Mouse (Mus musculus) CH12.LX (cell line): ENCODE measurements around the gene Prcc. TPM values are rescaled to one million over a fixed set of nuclear protein-coding genes. Genes with fewer than 3 reads are reported as not detected.

ENCODE experiments used
- DNase-seq: peaks from one replicate; pipeline ENCODE4 v3.0.0-alpha.2; 2013; ENCODE audit errors: extremely low read depth
- H3K27ac ChIP-seq: 2 replicates; pipeline ENCODE4 v1.5.1; 2012; ENCODE audit warnings: low read depth, mild to moderate bottlenecking, control low read depth, moderate library complexity; ENCODE audit not compliant: insufficient read depth
- H3K27me3 ChIP-seq: replicated peaks from 2 replicates; pipeline ENCODE3; 2012; ENCODE audit warnings: inconsistent platforms
- H3K36me3 ChIP-seq, 2 experiments: replicated peaks in 1 of 2; 2 replicates each; pipeline versions ENCODE3 to v1.6.1; 2012; ENCODE audit warnings: inconsistent platforms in 1 of 2, low read length in 1 of 2, mild to moderate bottlenecking in 1 of 2, mixed read lengths in 1 of 2, moderate library complexity in 1 of 2; ENCODE audit not compliant: control insufficient read depth in 1 of 2, insufficient read depth in 1 of 2
- H3K4me1 ChIP-seq, 2 experiments: 2 replicates each; pipeline ENCODE4 v1.6.1; 2012; ENCODE audit warnings: inconsistent platforms in 1 of 2, moderate library complexity in 1 of 2; ENCODE audit not compliant: insufficient read depth in 2 of 2, control insufficient read depth in 1 of 2
- H3K4me2 ChIP-seq: 2 replicates; pipeline ENCODE4 v1.6.1; 2012; ENCODE audit warnings: low read depth, mild to moderate bottlenecking, control low read depth; ENCODE audit not compliant: poor library complexity, insufficient read depth, severe bottlenecking
- H3K4me3 ChIP-seq, 3 experiments: fragments of 150-350 bp in 1 of 3; sonication (generic) in 1 of 3; replicated peaks in 1 of 3; 2 replicates each; pipeline versions ENCODE3 to v1.5.1; 2011 to 2012; ENCODE audit warnings: low read depth in 2 of 3, low read length in 2 of 3, mild to moderate bottlenecking in 2 of 3, moderate library complexity in 2 of 3, control low read depth in 1 of 3, improper control_type of control experiment in 1 of 3, inconsistent platforms in 1 of 3, mixed read lengths in 1 of 3; ENCODE audit not compliant: poor library complexity in 1 of 3
- H3K79me2 ChIP-seq: replicated peaks from 2 replicates; pipeline ENCODE4 v1.6.1; 2012; ENCODE audit warnings: mild to moderate bottlenecking, moderate library complexity; ENCODE audit not compliant: control insufficient read depth, poor library complexity, insufficient read depth, severe bottlenecking; ENCODE audit errors: extremely low read depth
- H3K9ac ChIP-seq: 2 replicates; pipeline ENCODE4 v1.6.1; 2012; ENCODE audit warnings: low read depth, mild to moderate bottlenecking, control low read depth, moderate library complexity; ENCODE audit not compliant: insufficient read depth
- H3K9me3 ChIP-seq: replicated peaks from 2 replicates; pipeline ENCODE3; 2012; ENCODE audit warnings: low read length, inconsistent platforms, mixed read lengths
- BHLHE40 ChIP-seq: IDR thresholded peaks from 2 replicates; pipeline ENCODE4 v1.6.1; 2011; ENCODE audit warnings: mild to moderate bottlenecking, low read depth, low read length, improper control_type of control experiment
- CHD1 ChIP-seq: IDR thresholded peaks from 2 replicates; pipeline ENCODE4 v1.6.1; 2012; ENCODE audit warnings: low read depth, low read length, improper control_type of control experiment, inconsistent platforms
- CTCF ChIP-seq, 2 experiments: IDR thresholded peaks in 1 of 2; conservative IDR thresholded peaks in 1 of 2; 2 replicates each; pipeline ENCODE4 v1.5.1; 2011 to 2012; ENCODE audit warnings: low read depth in 2 of 2, low read length in 2 of 2, improper control_type of control experiment in 1 of 2, inconsistent platforms in 1 of 2, mild to moderate bottlenecking in 1 of 2, moderate library complexity in 1 of 2
- E2F4 ChIP-seq: IDR thresholded peaks from 2 replicates; pipeline ENCODE4 v1.6.1; 2011; ENCODE audit warnings: low read depth, low read length, improper control_type of control experiment; ENCODE audit not compliant: insufficient replicate concordance
- EP300 ChIP-seq: IDR thresholded peaks from 2 replicates; pipeline ENCODE4 v1.6.1; 2011; ENCODE audit warnings: low read length, improper control_type of control experiment
- ETS1 ChIP-seq: conservative IDR thresholded peaks from 2 replicates; pipeline ENCODE4 v1.6.1; 2012; ENCODE audit warnings: low read depth, mild to moderate bottlenecking, inconsistent platforms, low read length, improper control_type of control experiment, moderate library complexity
- HCFC1 ChIP-seq: IDR thresholded peaks from 2 replicates; pipeline ENCODE4 v1.6.1; 2012; ENCODE audit warnings: low read depth, mild to moderate bottlenecking, inconsistent platforms, low read length, improper control_type of control experiment
- IRF4 ChIP-seq: IDR thresholded peaks from 2 replicates; pipeline ENCODE4 v1.6.1; 2014; ENCODE audit warnings: low read depth, mild to moderate bottlenecking, inconsistent platforms, low read length, improper control_type of control experiment
- JUND ChIP-seq: conservative IDR thresholded peaks from 2 replicates; pipeline ENCODE4 v1.6.1; 2011; ENCODE audit warnings: low read depth, low read length, improper control_type of control experiment
- MAFK ChIP-seq: IDR thresholded peaks from 2 replicates; pipeline ENCODE4 v1.6.1; 2011; ENCODE audit warnings: low read length, improper control_type of control experiment; ENCODE audit not compliant: insufficient replicate concordance
- MAX ChIP-seq: IDR thresholded peaks from 2 replicates; pipeline ENCODE4 v1.6.1; 2011; ENCODE audit warnings: low read length, improper control_type of control experiment
- MAZ ChIP-seq: IDR thresholded peaks from 2 replicates; pipeline ENCODE4 v1.6.1; 2012; ENCODE audit warnings: low read depth, mild to moderate bottlenecking, inconsistent platforms, low read length, improper control_type of control experiment, moderate library complexity
- MYC ChIP-seq: IDR thresholded peaks from 2 replicates; pipeline ENCODE4 v1.6.1; 2011; ENCODE audit warnings: low read depth, mild to moderate bottlenecking, improper control_type of control experiment, low read length
- NRF1 ChIP-seq: IDR thresholded peaks from 2 replicates; pipeline ENCODE4 v1.6.1; 2014; ENCODE audit warnings: low read depth, mild to moderate bottlenecking, inconsistent platforms, low read length, improper control_type of control experiment, moderate library complexity
- POLR2A ChIP-seq: IDR thresholded peaks from 2 replicates; pipeline ENCODE4 v1.6.1; 2011; ENCODE audit warnings: low read depth, mild to moderate bottlenecking, improper control_type of control experiment, low read length
- RCOR1 ChIP-seq: conservative IDR thresholded peaks from 2 replicates; pipeline ENCODE4 v1.6.1; 2012; ENCODE audit warnings: low read depth, mild to moderate bottlenecking, inconsistent platforms, low read length, improper control_type of control experiment
- SIN3A ChIP-seq: IDR thresholded peaks from 2 replicates; pipeline ENCODE4 v1.6.1; 2012; ENCODE audit warnings: low read length, improper control_type of control experiment, inconsistent platforms
- SMC3 ChIP-seq: IDR thresholded peaks from 2 replicates; pipeline ENCODE4 v1.6.1; 2011; ENCODE audit warnings: low read depth, low read length, improper control_type of control experiment
- TBP ChIP-seq: conservative IDR thresholded peaks from 2 replicates; pipeline ENCODE4 v1.6.1; 2011; ENCODE audit warnings: low read depth, low read length, improper control_type of control experiment
- TCF12 ChIP-seq: IDR thresholded peaks from 2 replicates; pipeline ENCODE4 v1.6.1; 2014; ENCODE audit warnings: low read depth, mild to moderate bottlenecking, inconsistent platforms, low read length, improper control_type of control experiment
- USF2 ChIP-seq: conservative IDR thresholded peaks from 2 replicates; pipeline ENCODE4 v1.6.1; 2011; ENCODE audit warnings: low read depth, low read length, improper control_type of control experiment
- ZKSCAN1 ChIP-seq: IDR thresholded peaks from 2 replicates; pipeline ENCODE4 v1.6.1; 2012; ENCODE audit warnings: low read depth, inconsistent platforms, low read length, improper control_type of control experiment, borderline replicate concordance
- ZMIZ1 ChIP-seq: IDR thresholded peaks from 2 replicates; pipeline ENCODE4 v1.6.1; 2012; ENCODE audit warnings: low read depth, mild to moderate bottlenecking, inconsistent platforms, low read length, improper control_type of control experiment
- dilution Hi-C: fragments of 300-500 bp; cut with MboI; formaldehyde crosslinking; loops from 2 replicates; pipeline ENCODE4 v1.14.3; 2020; ENCODE audit warnings: low sequenced_read_pairs; ENCODE audit not compliant: extremely low pct_unique_long_range_greater_than_20kb, extremely low pct_ligation_motif_present
- in situ Hi-C: fragments of 300-500 bp; cut with MboI; formaldehyde crosslinking; loops from 3 replicates; pipeline ENCODE4 v1.14.3; 2019; ENCODE audit warnings: low sequenced_read_pairs, low pct_ligation_motif_present, low pct_unique_long_range_greater_than_20kb, mixed read lengths
- polyA plus RNA-seq: library from polyadenylated mRNA; unstranded; fragments of >175 nt; gene quantifications from 2 replicates; pipeline ENCODE4 v1.2.1, GENCODE M21; 2012; ENCODE audit warnings: low read depth; ENCODE audit not compliant: insufficient read length
- total RNA-seq, 2 experiments: library from RNA; depleted of rRNA; stranded (reverse); fragments of 300-350 nt in 1 of 2; fragments of >200 nt in 1 of 2; gene quantifications; 2 replicates each; pipeline ENCODE4 v1.2.3; 2012 to 2014

Prcc gene
- total and polyA plus RNA-seq, 3 experiments: 26.4 to 58.5 (median 48.6) TPM

- peak; percentile 88 for TF ChIP-seq EP300
- peak; percentile 27; the same call in 1 of the 2 replicates for TF ChIP-seq JUND
- no peak for TF ChIP-seq POLR2A
- no peak for TF ChIP-seq CHD1
- TF ChIP-seq ZMIZ1: no peak
- TF ChIP-seq MAX: peak; percentile 70; the same call in 1 of the 2 replicates
- TF ChIP-seq MAFK: no peak
- peak; percentile 84 for TF ChIP-seq BHLHE40
- no peak for TF ChIP-seq NRF1
- 0 out of 2 replicates have a peak, but pooled peaks have one; percentile 31 for TF ChIP-seq RCOR1
- TF ChIP-seq E2F4: no peak
- TF ChIP-seq MAZ: 0 out of 2 replicates have a peak, but pooled peaks have one; percentile 19
- TF ChIP-seq USF2: no peak; the same call in 1 of the 2 replicates
These were observed 53.1 kb downstream of the Prcc start (continued) for GRCm38 (mm10) chr3:87832109-87832859.

GRCm38 (mm10) chr3:87829025-87829424 lies 56.4 kb downstream of the Prcc start:
- dilution Hi-C loops (no loop called here), in situ Hi-C loops (no loop called here)
- H3K79me2 ChIP-seq: no peaks in the 10 kb centered on the region
- H3K4me1 ChIP-seq: peaks cover 8 to 26% of the 10 kb centered on the region in 2 experiments
- no peak for TF ChIP-seq USF2
- TF ChIP-seq JUND: no peak
- TF ChIP-seq ZKSCAN1: no peak
- TF ChIP-seq CTCF (conservative IDR thresholded peaks at IDR 0.05 in 1 of 2, IDR thresholded peaks at IDR 0.05 in 1 of 2; ENCODE audit: low read depth in 2 of 2, low read length in 2 of 2): no peak
- TF ChIP-seq SIN3A: no peak
- TF ChIP-seq HCFC1: no peak
- no peak for TF ChIP-seq TBP
- no peak for TF ChIP-seq SMC3
- TF ChIP-seq ETS1: no peak
- TF ChIP-seq IRF4: no peak
- no peak for TF ChIP-seq TCF12
- no peak for TF ChIP-seq MYC
- no peak for TF ChIP-seq POLR2A
- no peak for DNase-seq
- H3K9ac ChIP-seq: no peak overlapping the region
- H3K27ac ChIP-seq: no peak overlapping the region
- H3K9me3 ChIP-seq: no peaks in the 10 kb centered on the region
- H3K36me3 ChIP-seq: no peaks in the 10 kb centered on the region
- no peak overlapping the region; the same call in 1 of the 2 replicates for H3K4me2 ChIP-seq
- H3K4me3 ChIP-seq: no peak overlapping the region
- H3K27me3 ChIP-seq: no peaks in the 10 kb centered on the region
